Mouse (Mus musculus): Measurements from ENCODE around the gene Gng11. TPM values are rescaled to one million over a fixed set of nuclear protein-coding genes. Genes with fewer than 3 reads are reported as not detected.

The Gng11 gene
- polyA plus RNA-seq, 1 experiment from 2014 or later, result 26.6 TPM

- Histone ChIP-seq H3K4me2 (no peak overlapping the region), H3K27me3 (0 out of 2 replicates have a peak, but pooled peaks cover 3% of the 10 kb centered on the region), H3K4me1 (peaks cover 7% of the 10 kb centered on the region), H3K4me3 (replicated peaks) (no peak overlapping the region), H3K36me3 (replicated peaks) (no peaks in the 10 kb centered on the region), H3K27ac (no peak overlapping the region), H3K9ac (no peak overlapping the region), H3K9me3 (no peaks in the 10 kb centered on the region)
- ATAC-seq (ENCODE audit: low FRiP score), result no peak
- 85% methylated on average over 2 of the region's 2 CpGs for WGBS
These were observed 4.9 kb downstream of the Gng11 start for GRCm38 (mm10) chr6:4008501-4009040.

- H3K4me2 ChIP-seq, result no peak overlapping the region
- H3K9me3 ChIP-seq, result no peaks in the 10 kb centered on the region
- no peak overlapping the region for H3K4me3 ChIP-seq (replicated peaks)
- no peaks in the 10 kb centered on the region for H3K4me1 ChIP-seq
- no peak overlapping the region for H3K9ac ChIP-seq
- no peak for ATAC-seq (ENCODE audit: low FRiP score)
- no peaks in the 10 kb centered on the region for H3K36me3 ChIP-seq (replicated peaks)
- 0 out of 2 replicates have a peak, but pooled peaks cover 3% of the 10 kb centered on the region for H3K27me3 ChIP-seq
- no peak overlapping the region for H3K27ac ChIP-seq
These were observed 5.8 kb downstream of the Gng11 start for GRCm38 (mm10) chr6:4009548-4009947.

- WGBS, result 93% methylated on average over 1 of the region's 1 CpGs
- H3K4me1 ChIP-seq, result no peaks in the 10 kb centered on the region
- ATAC-seq (ENCODE audit: low FRiP score), result no peak
These were observed 18.9 kb downstream of the Gng11 start for GRCm38 (mm10) chr6:4022645-4023044.

GRCm38 (mm10) chr6:4026367-4026766 is 22.7 kb downstream of the Gng11 start:
- no peak for ATAC-seq (ENCODE audit: low FRiP score)
- Histone ChIP-seq H3K4me1 (no peaks in the 10 kb centered on the region), H3K4me3 (replicated peaks) (no peak overlapping the region), H3K27me3 (no peaks in the 10 kb centered on the region), H3K9me3 (no peaks in the 10 kb centered on the region), H3K9ac (no peak overlapping the region), H3K27ac (no peak overlapping the region), H3K4me2 (no peak overlapping the region), H3K36me3 (replicated peaks) (no peaks in the 10 kb centered on the region)
- 79% methylated on average over 2 of the region's 2 CpGs for WGBS

More at GRCm38 (mm10) chr6:4022645-4023044, 18.9 kb downstream of the Gng11 start:
- Histone ChIP-seq H3K36me3 (replicated peaks) (no peaks in the 10 kb centered on the region), H3K27me3 (no peaks in the 10 kb centered on the region), H3K4me3 (replicated peaks) (no peak overlapping the region), H3K9me3 (no peaks in the 10 kb centered on the region), H3K27ac (no peak overlapping the region), H3K9ac (no peak overlapping the region), H3K4me2 (no peak overlapping the region)

- no peaks in the 10 kb centered on the region for H3K27me3 ChIP-seq
- no peak overlapping the region for H3K4me2 ChIP-seq
- ATAC-seq (ENCODE audit: low FRiP score), result no peak
- no peak overlapping the region for H3K4me3 ChIP-seq (replicated peaks)
- H3K9me3 ChIP-seq, result no peaks in the 10 kb centered on the region
- 87% methylated on average over 3 of the region's 3 CpGs for WGBS
- no peak overlapping the region for H3K27ac ChIP-seq
- H3K4me1 ChIP-seq, result no peaks in the 10 kb centered on the region
- H3K36me3 ChIP-seq (replicated peaks), result no peaks in the 10 kb centered on the region
- H3K9ac ChIP-seq, result no peak overlapping the region
These were observed 27.3 kb downstream of the Gng11 start for GRCm38 (mm10) chr6:4030956-4031355.

- Histone ChIP-seq H3K4me2 (no peak overlapping the region), H3K4me1 (no peaks in the 10 kb centered on the region), H3K4me3 (replicated peaks) (no peak overlapping the region), H3K36me3 (replicated peaks) (no peaks in the 10 kb centered on the region), H3K9me3 (no peaks in the 10 kb centered on the region), H3K9ac (no peak overlapping the region), H3K27ac (no peak overlapping the region), H3K27me3 (no peaks in the 10 kb centered on the region)
- 69% methylated on average over 1 of the region's 1 CpGs for WGBS
- ATAC-seq (ENCODE audit: low FRiP score), result no peak
These were observed 38.1 kb downstream of the Gng11 start for GRCm38 (mm10) chr6:4041821-4042220.

- H3K4me1 ChIP-seq, result no peaks in the 10 kb centered on the region
- WGBS, result 87% methylated on average over 1 of the region's 1 CpGs
These were observed 43.5 kb downstream of the Gng11 start for GRCm38 (mm10) chr6:4047200-4047599.

GRCm38 (mm10) chr6:4052843-4053242 is 49.1 kb downstream of the Gng11 start:
- Histone ChIP-seq H3K36me3 (replicated peaks) (no peaks in the 10 kb centered on the region), H3K4me2 (no peak overlapping the region), H3K4me3 (replicated peaks) (no peak overlapping the region), H3K9ac (no peak overlapping the region), H3K9me3 (no peaks in the 10 kb centered on the region), H3K27ac (no peak overlapping the region), H3K27me3 (no peaks in the 10 kb centered on the region), H3K4me1 (no peaks in the 10 kb centered on the region)
- ATAC-seq (ENCODE audit: low FRiP score), result no peak
- WGBS, result 63% methylated on average over 1 of the region's 1 CpGs

More at GRCm38 (mm10) chr6:4047200-4047599, 43.5 kb downstream of the Gng11 start:
- no peak overlapping the region for H3K4me3 ChIP-seq (replicated peaks)
- no peaks in the 10 kb centered on the region for H3K27me3 ChIP-seq
- no peaks in the 10 kb centered on the region for H3K9me3 ChIP-seq
- no peak overlapping the region for H3K4me2 ChIP-seq
- no peaks in the 10 kb centered on the region for H3K36me3 ChIP-seq (replicated peaks)
- H3K27ac ChIP-seq, result no peak overlapping the region
- no peak for ATAC-seq (ENCODE audit: low FRiP score)
- no peak overlapping the region for H3K9ac ChIP-seq

GRCm38 (mm10) chr6:4054387-4054786 is 50.7 kb downstream of the Gng11 start:
- no peaks in the 10 kb centered on the region for H3K27me3 ChIP-seq
- no peaks in the 10 kb centered on the region for H3K36me3 ChIP-seq (replicated peaks)
- no peaks in the 10 kb centered on the region for H3K4me1 ChIP-seq
- no peak overlapping the region for H3K9ac ChIP-seq
- ATAC-seq (ENCODE audit: low FRiP score), result no peak
- no peak overlapping the region for H3K4me2 ChIP-seq
- no peaks in the 10 kb centered on the region for H3K9me3 ChIP-seq
- no peak overlapping the region for H3K27ac ChIP-seq
- 85% methylated on average over 4 of the region's 4 CpGs for WGBS
- H3K4me3 ChIP-seq (replicated peaks), result no peak overlapping the region

Other genes starting within 250 kb of the Gng11 start
- gene Calcr, start 239.2 kb upstream of the Gng11 start, polyA plus RNA-seq (2016; fragmentation: Nextera tagmentation; extraction: Ambion mirVana), result 1.2 and 1.9 TPM in 2 replicates
- gene Tfpi2, start 15.0 kb upstream of the Gng11 start, polyA plus RNA-seq (2016; fragmentation: Nextera tagmentation; extraction: Ambion mirVana), result 0.19 and 0.33 TPM in 2 replicates
- gene Gngt1, start 10.1 kb upstream of the Gng11 start, polyA plus RNA-seq (2016; fragmentation: Nextera tagmentation; extraction: Ambion mirVana), result not detected in 2 replicates
- 50.7 and 52.8 TPM in 2 replicates for gene Bet1, start 83.1 kb downstream of the Gng11 start, polyA plus RNA-seq (2016; fragmentation: Nextera tagmentation; extraction: Ambion mirVana)

All from forebrain, embryonic 12.5 days (tissue).